Comparison of ENCODE assay signal across 10 mouse cellular contexts in genomic region chr11:48798308-48798707, GRCm38 (mm10). TPM values are rescaled to one million over a fixed set of nuclear protein-coding genes. Genes with fewer than 3 reads are reported as not detected.
DNase-seq lines count a peak whose midpoint lies in the region; ATAC-seq lines count a peak whose summit lies in the region.
"Had no signal": no experiment of that assay in that cellular context is flagged by ENCODE, and none has a peak within 500 bp of the region (broad histone marks: within the 10 kb centered on the region; RNA-seq: fewer than 3 reads in every experiment).

No protein-coding gene starts in this region.

- H3K27me3 ChIP-seq in heart, embryonic 10.5 days (ENCODE audit: insufficient read depth, poor library complexity, severe bottlenecking), result no peaks in the 10 kb centered on the region
- no peaks in the 10 kb centered on the region for H3K27me3 ChIP-seq in neural tube, embryonic 12.5 days (replicated peaks)
- no peaks in the 10 kb centered on the region for H3K27me3 ChIP-seq in liver, embryonic 15.5 days

- intact Hi-C loops in heart, postnatal 36 days (cut with DNase I), result loop anchor here (5.0 kb wide), 1 partner anchor 404 kb away; the partner anchor contains the start of gene Zfp62
- intact Hi-C loops in left cerebral cortex, postnatal 36 days (cut with DNase I), result no loop called here

- no peaks in the 10 kb centered on the region for H3K9me3 ChIP-seq in heart, embryonic 10.5 days
- no peaks in the 10 kb centered on the region for H3K9me3 ChIP-seq in neural tube, embryonic 12.5 days
- H3K9me3 ChIP-seq in liver, embryonic 15.5 days (replicated peaks), result no peaks in the 10 kb centered on the region

- no peak for DNase-seq in heart, embryonic 10.5 days (ENCODE audit: low spot score)
- no peak for DNase-seq in heart, postnatal 36 days
- no peak for DNase-seq in neural tube, embryonic 10.5 days (ENCODE audit: extremely low spot score, low spot score)
- no peak for DNase-seq in right cerebral cortex, postnatal 10 days (ENCODE audit: low spot score in 2 of 2)
- no peak for DNase-seq in left cerebral cortex, postnatal 36 days (ENCODE audit: low spot score in 2 of 2)
- DNase-seq: adrenal gland, adult 2 months; thymus, postnatal 4 days had no signal

- peak overlapping the region; percentile 84 for H3K4me2 ChIP-seq in neural tube, embryonic 12.5 days (replicated peaks)
- peak overlapping the region; percentile 85 for H3K4me2 ChIP-seq in liver, embryonic 15.5 days

- peak overlapping the region; percentile 73 for H3K4me3 ChIP-seq in heart, embryonic 10.5 days
- H3K4me3 ChIP-seq in neural tube, embryonic 12.5 days, result no peak overlapping the region
- peak overlapping the region; percentile 83 for H3K4me3 ChIP-seq in liver, embryonic 15.5 days (replicated peaks)

- 53% methylated on average over 7 of the region's 7 CpGs for WGBS in heart, embryonic 10.5 days
- 87% methylated on average over 7 of the region's 7 CpGs for WGBS in neural tube, embryonic 12.5 days
- 38% methylated on average over 7 of the region's 7 CpGs for WGBS in liver, embryonic 15.5 days (ENCODE audit: insufficient replicate concordance)

- ATAC-seq in neural tube, embryonic 12.5 days (ENCODE audit: low FRiP score, low read depth), result no peak
- ATAC-seq in liver, embryonic 15.5 days (ENCODE audit: insufficient read depth), result no peak
- ATAC-seq in activated CD4-positive, CD25-positive, alpha-beta regulatory T cell, adult 4 months, result no peak

- peaks cover 21% of the 10 kb centered on the region for H3K36me3 ChIP-seq in heart, embryonic 10.5 days
- H3K36me3 ChIP-seq in neural tube, embryonic 12.5 days, result peaks cover 18% of the 10 kb centered on the region
- H3K36me3 ChIP-seq in liver, embryonic 15.5 days (replicated peaks), result peaks cover 19% of the 10 kb centered on the region

- peak overlapping the region; percentile 64; the same call in 1 of the 2 replicates for H3K27ac ChIP-seq in heart, embryonic 10.5 days
- H3K27ac ChIP-seq in neural tube, embryonic 12.5 days, result no peak overlapping the region
- H3K27ac ChIP-seq in liver, embryonic 15.5 days (replicated peaks), result peak overlapping the region; percentile 43; the same call in 1 of the 2 replicates

- peaks cover 31% of the 10 kb centered on the region for H3K4me1 ChIP-seq in heart, embryonic 10.5 days
- H3K4me1 ChIP-seq in neural tube, embryonic 12.5 days, result peaks cover 22% of the 10 kb centered on the region
- H3K4me1 ChIP-seq in liver, embryonic 15.5 days (replicated peaks), result peaks cover 53% of the 10 kb centered on the region

- H3K9ac ChIP-seq in neural tube, embryonic 12.5 days, result no peak overlapping the region
- H3K9ac ChIP-seq in liver, embryonic 15.5 days, result peak overlapping the region; percentile 67; the same call in 1 of the 2 replicates

RNA-seq across cellular contexts. Expression of gene Rack1, which starts 1.8 kb away (rescaled TPM):
- 542 and 712 TPM in 2 replicates for polyA plus RNA-seq in heart, embryonic 10.5 days (2016; fragmentation: Nextera tagmentation; extraction: Ambion mirVana)
- 100 to 1,000 TPM; 385 to 411 TPM for total RNA-seq in heart, postnatal 36 days (2021)
- polyA plus RNA-seq in neural tube, embryonic 12.5 days (2016; fragmentation: Nextera tagmentation; extraction: Ambion mirVana), result 432 and 466 TPM in 2 replicates
- 438 and 439 TPM in 2 replicates for polyA plus RNA-seq in liver, embryonic 15.5 days (2015; fragmentation: Nextera tagmentation; extraction: Ambion mirVana)
- polyA plus RNA-seq in activated CD4-positive, CD25-positive, alpha-beta regulatory T cell, adult 4 months (2017; shearing (Covaris generic)), result 1,000 to 10,000 TPM; 1,417 to 1,752 TPM
- total RNA-seq in left cerebral cortex, postnatal 36 days (2021), result 100 to 1,000 TPM; 215 to 226 TPM

RNA-seq across cellular contexts. Expression of gene Trim41, which starts 18.8 kb away (rescaled TPM):
- polyA plus RNA-seq in heart, embryonic 10.5 days (2016; fragmentation: Nextera tagmentation; extraction: Ambion mirVana), result 3.0 and 4.7 TPM in 2 replicates
- 10 to 100 TPM; 21.0 to 22.7 TPM for total RNA-seq in heart, postnatal 36 days (2021)
- 6.4 and 7.6 TPM in 2 replicates for polyA plus RNA-seq in neural tube, embryonic 12.5 days (2016; fragmentation: Nextera tagmentation; extraction: Ambion mirVana)
- 2.0 and 2.3 TPM in 2 replicates for polyA plus RNA-seq in liver, embryonic 15.5 days (2015; fragmentation: Nextera tagmentation; extraction: Ambion mirVana)
- polyA plus RNA-seq in activated CD4-positive, CD25-positive, alpha-beta regulatory T cell, adult 4 months (2017; shearing (Covaris generic)), result 1 to 10 TPM; 3.8 to 4.4 TPM
- 10 to 100 TPM; 61.2 to 62.1 TPM for total RNA-seq in left cerebral cortex, postnatal 36 days (2021)

RNA-seq across cellular contexts. Expression of gene Trim7, which starts 27.6 kb away (rescaled TPM):
- polyA plus RNA-seq in heart, embryonic 10.5 days (2016; fragmentation: Nextera tagmentation; extraction: Ambion mirVana), result 0.18 and 0.44 TPM in 2 replicates
- total RNA-seq in heart, postnatal 36 days (2021), result 10 to 100 TPM; 17.8 to 26.2 TPM
- polyA plus RNA-seq in neural tube, embryonic 12.5 days (2016; fragmentation: Nextera tagmentation; extraction: Ambion mirVana), result 0.68 and 1.8 TPM in 2 replicates
- polyA plus RNA-seq in liver, embryonic 15.5 days (2015; fragmentation: Nextera tagmentation; extraction: Ambion mirVana), result 0.09 and 0.21 TPM in 2 replicates
- 1 to 10 TPM in 1 of 2 experiments, under 1 TPM in 1; 0.52 to 1.1 TPM for polyA plus RNA-seq in activated CD4-positive, CD25-positive, alpha-beta regulatory T cell, adult 4 months (2017; shearing (Covaris generic))
- total RNA-seq in left cerebral cortex, postnatal 36 days (2021), result 1 to 10 TPM; 2.5 to 3.0 TPM

RNA-seq across cellular contexts. Expression of gene Gm12184, which starts 28.1 kb away (rescaled TPM):
- 0.68 and 1.9 TPM in 2 replicates for polyA plus RNA-seq in heart, embryonic 10.5 days (2016; fragmentation: Nextera tagmentation; extraction: Ambion mirVana)
- total RNA-seq in heart, postnatal 36 days (2021), result 1 to 10 TPM; 3.5 to 3.9 TPM
- 13.8 and 14.9 TPM in 2 replicates for polyA plus RNA-seq in neural tube, embryonic 12.5 days (2016; fragmentation: Nextera tagmentation; extraction: Ambion mirVana)
- polyA plus RNA-seq in liver, embryonic 15.5 days (2015; fragmentation: Nextera tagmentation; extraction: Ambion mirVana), result 1.4 and 2.1 TPM in 2 replicates
- 1 to 10 TPM; 3.0 to 3.1 TPM for polyA plus RNA-seq in activated CD4-positive, CD25-positive, alpha-beta regulatory T cell, adult 4 months (2017; shearing (Covaris generic))
- total RNA-seq in left cerebral cortex, postnatal 36 days (2021), result 1 to 10 TPM; 1.3 to 3.0 TPM
